Mouse (Mus musculus) subcutaneous adipose tissue, adult 2 months (tissue): ENCODE data around the gene Fgfr2. TPM values are rescaled to one million over a fixed set of nuclear protein-coding genes. Genes with fewer than 3 reads are reported as not detected.

Source experiments
- polyA plus RNA-seq: library from polyadenylated mRNA; depleted of rRNA; stranded (reverse); fragments of >200 nt; gene quantifications from 2 replicates; pipeline ENCODE4 v1.2.3, GENCODE M21; 2012; ENCODE audit warnings: low replicate concordance; rRNA removed

Gene Fgfr2
- polyA plus RNA-seq, result 11.7 and 84.7 TPM in 2 replicates

GRCm38 (mm10) chr7:133123244-133123998 lies at the start of gene Fgfr2:
Gene Fgfr2 (minus strand): TSS chr7:133123350.

GRCm38 (mm10) chr7:133123999-133124700 lies 1.0 kb upstream of the Fgfr2 start, which contains the start of gene Ctbp2:
Gene Ctbp2 (minus strand): TSS chr7:133124354.

GRCm38 (mm10) chr7:132930850-132931559 lies 192.1 kb downstream of the Fgfr2 start, which contains the start of gene Zranb1:
Gene Zranb1 (plus strand): TSS chr7:132931142.

GRCm38 (mm10) chr7:132859042-132859958 lies 263.9 kb downstream of the Fgfr2 start, which contains the start of gene Abraxas2:
Gene Abraxas2 (plus strand): TSS chr7:132859225.

GRCm38 (mm10) chr7:132852173-132852844 lies 270.8 kb downstream of the Fgfr2 start, which contains the start of gene Eef1akmt2:
Gene Eef1akmt2 (minus strand): TSS chr7:132852673.

GRCm38 (mm10) chr7:132813416-132814088 lies 309.6 kb downstream of the Fgfr2 start, which contains the start of gene Fam53b:
Gene Fam53b (minus strand): TSS chr7:132813886.

GRCm38 (mm10) chr7:132610468-132611318 lies 512.5 kb downstream of the Fgfr2 start, which contains the start of gene Lhpp:
Gene Lhpp (plus strand): TSS chr7:132610638.

GRCm38 (mm10) chr7:132599071-132599975 lies 523.8 kb downstream of the Fgfr2 start, which contains the start of gene Nkx1-2:
Gene Nkx1-2 (minus strand): TSS chr7:132599637.

GRCm38 (mm10) chr7:132576116-132576650 lies 547.0 kb downstream of the Fgfr2 start, which contains the start of gene Oat:
Gene Oat (minus strand): TSS chr7:132576398.

GRCm38 (mm10) chr7:132317036-132317541 lies 806.1 kb downstream of the Fgfr2 start, which contains the start of gene Chst15:
Gene Chst15 (minus strand): TSS chr7:132317228.

GRCm38 (mm10) chr7:132154368-132154961 lies 968.7 kb downstream of the Fgfr2 start, which contains the start of gene Cpxm2:
Gene Cpxm2 (minus strand): TSS chr7:132154739.

GRCm38 (mm10) chr7:131966023-131966915 lies 1156.9 kb downstream of the Fgfr2 start, which contains the start of gene Gpr26:
Gene Gpr26 (plus strand): TSS chr7:131966460.

GRCm38 (mm10) chr7:131559986-131560696 lies 1563.0 kb downstream of the Fgfr2 start, which contains the start of gene Bub3:
Gene Bub3 (plus strand): TSS chr7:131560222.

GRCm38 (mm10) chr7:131548473-131548872 lies 1574.7 kb downstream of the Fgfr2 start, which contains the start of gene Hmx2:
Gene Hmx2 (plus strand): TSS chr7:131548773.

